Mouse (Mus musculus) embryonic fibroblast, embryonic 13.5 days (primary cell): ENCODE results near the gene Tagln2.

Experiments
- CTCF ChIP-seq: IDR thresholded peaks from 2 replicates; pipeline ENCODE4 v1.5.1; 2011; ENCODE audit warnings: mild to moderate bottlenecking, control low read depth, low read length, moderate library complexity, borderline replicate concordance; ENCODE audit not compliant: insufficient read depth
- POLR2A ChIP-seq: IDR thresholded peaks from 2 replicates; pipeline ENCODE4 v1.6.1; 2011; ENCODE audit warnings: low read depth, mild to moderate bottlenecking, control low read depth, low read length, moderate library complexity

- TF ChIP-seq CTCF (no peak), POLR2A (no peak)
Measured at GRCm38 (mm10) chr1:172468301-172468877, 31.5 kb upstream of the Tagln2 start.
